Mouse (Mus musculus): ENCODE measurements around the gene Gpatch8. TPM values are rescaled to one million over a fixed set of nuclear protein-coding genes. Genes with fewer than 3 reads are reported as not detected.
"Not testable (repeated sequence)": the region's sequence is repeated elsewhere in the genome, so short reads cannot be mapped to it uniquely, and the experiment has no call there.

Gene Gpatch8
- total and polyA plus RNA-seq, 3 experiments = 17.9 to 29.7 (median 25.8) TPM

GRCm38 (mm10) chr11:102565741-102566140 lies 9.5 kb upstream of the Gpatch8 start:
- no peaks in the 10 kb centered on the region for H3K9me3 ChIP-seq (replicated peaks; ENCODE audit: insufficient read depth, low read length)
- H3K27ac ChIP-seq (ENCODE audit: control insufficient read depth, low read depth, low read length) = peak overlapping the region; percentile 98
- peak overlapping the region; percentile 84 for H3K9ac ChIP-seq (ENCODE audit: control insufficient read depth, low read depth, low read length, poor library complexity, severe bottlenecking)
- DNase-seq (ENCODE audit: low read depth, low spot score) = peak; percentile 80
- H3K4me3 ChIP-seq (ENCODE audit: control insufficient read depth in 1 of 2, insufficient read depth in 1 of 2, low read depth in 2 of 2, low read length in 2 of 2) = peak overlapping the region; percentile 53 to 61
- H3K4me1 ChIP-seq (ENCODE audit: control insufficient read depth in 1 of 2, insufficient read depth in 2 of 2, low read length in 2 of 2) = peaks cover 15 to 21% of the 10 kb centered on the region in 2 experiments
- peaks cover 2% of the 10 kb centered on the region; the same call in 1 of the 2 replicates for H3K79me2 ChIP-seq (ENCODE audit: control insufficient read depth, insufficient read depth, low read length, poor library complexity)
- peaks cover 0 to 25% of the 10 kb centered on the region in 2 experiments; a peak in 2 of 4 replicates for H3K36me3 ChIP-seq (ENCODE audit: control insufficient read depth in 1 of 2, insufficient read depth in 2 of 2, low read length in 2 of 2)
- H3K27me3 ChIP-seq (ENCODE audit: control insufficient read depth in 1 of 2, insufficient read depth in 2 of 2, low read length in 2 of 2) = no peaks in the 10 kb centered on the region
- TF ChIP-seq RAD21 (IDR thresholded peaks at IDR 0.05; ENCODE audit: low read depth, low read length) = no peak
- peak; percentile 12; the same call in 1 of the 2 replicates for TF ChIP-seq MAX (IDR thresholded peaks at IDR 0.05; ENCODE audit: low read length)
- peak; percentile 76; the same call in 1 of the 2 replicates for TF ChIP-seq JUND (IDR thresholded peaks at IDR 0.05; ENCODE audit: low read depth, low read length)
- peak in 1 of 2 experiments; percentile 5; a peak in 1 of 4 replicates for TF ChIP-seq POLR2A (IDR thresholded peaks at IDR 0.05; ENCODE audit: control insufficient read depth in 1 of 2, insufficient read depth in 1 of 2, low read depth in 1 of 2, low read length in 2 of 2, poor library complexity in 1 of 2)
- TF ChIP-seq UBTF (IDR thresholded peaks at IDR 0.05; ENCODE audit: borderline replicate concordance, insufficient read depth, low read depth, low read length) = no peak

DNA sequence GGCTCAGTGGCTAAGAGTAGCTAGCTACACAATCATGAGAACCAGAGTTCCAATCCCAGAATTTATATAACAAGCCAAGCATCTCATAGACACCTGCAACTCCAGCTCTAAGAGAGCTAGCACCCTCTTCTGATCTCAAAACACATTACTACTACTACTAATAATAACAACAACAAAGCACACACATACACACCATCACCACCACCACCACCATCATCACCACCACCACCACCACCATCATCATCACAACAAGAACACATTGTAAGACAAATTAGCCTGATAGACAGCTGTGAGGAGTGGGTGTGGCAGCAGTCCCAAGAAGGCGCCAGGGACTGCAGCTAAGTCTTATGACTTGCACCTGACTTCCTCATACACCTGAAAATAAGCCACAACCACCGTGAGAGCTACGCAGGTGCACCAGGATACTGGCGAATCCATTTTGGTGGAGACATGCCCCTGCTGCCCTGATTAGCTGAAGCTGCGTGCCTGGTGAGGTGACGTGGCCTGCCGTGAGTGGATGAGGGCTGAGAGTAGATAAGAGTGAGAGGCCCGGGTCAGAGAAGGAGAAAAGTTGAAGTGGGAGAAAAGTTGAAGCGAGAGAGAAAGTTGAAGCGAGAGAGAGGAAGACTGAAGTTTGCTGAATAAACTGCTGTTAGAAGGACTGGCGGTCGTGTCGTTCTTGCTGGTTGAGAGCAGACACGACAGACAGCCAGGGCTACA lies 8.9 kb upstream of the Gpatch8 start:
- peak; percentile 85 for DNase-seq (ENCODE audit: low read depth, low spot score)
- peaks cover 15 to 21% of the 10 kb centered on the region in 2 experiments for H3K4me1 ChIP-seq (ENCODE audit: control insufficient read depth in 1 of 2, insufficient read depth in 2 of 2, low read length in 2 of 2)
- peak overlapping the region; percentile 53 to 61 for H3K4me3 ChIP-seq (ENCODE audit: control insufficient read depth in 1 of 2, insufficient read depth in 1 of 2, low read depth in 2 of 2, low read length in 2 of 2)
- H3K9ac ChIP-seq (ENCODE audit: control insufficient read depth, low read depth, low read length, poor library complexity, severe bottlenecking) = peak overlapping the region; percentile 84
- not testable (repeated sequence) for H3K27me3 ChIP-seq (ENCODE audit: control insufficient read depth in 1 of 2, insufficient read depth in 2 of 2, low read length in 2 of 2); H3K9me3 ChIP-seq (replicated peaks; ENCODE audit: insufficient read depth, low read length); H3K79me2 ChIP-seq (ENCODE audit: control insufficient read depth, insufficient read depth, low read length, poor library complexity)
- H3K27ac ChIP-seq (ENCODE audit: control insufficient read depth, low read depth, low read length) = peak overlapping the region; percentile 98
- TF ChIP-seq SIN3A (IDR thresholded peaks at IDR 0.05; ENCODE audit: low read length) (peak; percentile 28; the same call in 1 of the 2 replicates), HCFC1 (IDR thresholded peaks at IDR 0.05; ENCODE audit: low read depth, low read length) (peak; percentile 65), TCF12 (IDR thresholded peaks at IDR 0.05; ENCODE audit: low read depth, low read length) (peak; percentile 54), ZMIZ1 (IDR thresholded peaks at IDR 0.05; ENCODE audit: low read depth, low read length) (peak; percentile 92), POLR2A (IDR thresholded peaks at IDR 0.05; ENCODE audit: control insufficient read depth in 1 of 2, insufficient read depth in 1 of 2, low read depth in 1 of 2, low read length in 2 of 2, poor library complexity in 1 of 2) (peak in 1 of 2 experiments; percentile 93; a peak in 2 of 4 replicates), GATA1 (IDR thresholded peaks at IDR 0.05; ENCODE audit: low read depth, low read length) (peak; percentile 74), POLR2AphosphoS2 (IDR thresholded peaks at IDR 0.05; ENCODE audit: low read length) (peak; percentile 75), NRF1 (IDR thresholded peaks at IDR 0.05; ENCODE audit: insufficient read depth, low read depth, low read length, poor library complexity, severe bottlenecking) (peak; percentile 42; the same call in 1 of the 2 replicates), ETS1 (IDR thresholded peaks at IDR 0.05; ENCODE audit: low read depth, low read length) (peak; percentile 49; the same call in 1 of the 2 replicates), EP300 (IDR thresholded peaks at IDR 0.05; ENCODE audit: low read depth in 1 of 2, low read length in 2 of 2) (peak in 1 of 2 experiments; percentile 35; a peak in 1 of 4 replicates), TBP (IDR thresholded peaks at IDR 0.05; ENCODE audit: low read depth, low read length) (peak; percentile 91), MAX (IDR thresholded peaks at IDR 0.05; ENCODE audit: low read length) (peak; percentile 17; the same call in 1 of the 2 replicates), NELFE (IDR thresholded peaks at IDR 0.05; ENCODE audit: low read depth, low read length) (peak; percentile 79), MXI1 (IDR thresholded peaks at IDR 0.05; ENCODE audit: low read depth, low read length) (0 out of 2 replicates have a peak, but pooled peaks have one; percentile 4)
- peaks cover 0 to 25% of the 10 kb centered on the region in 2 experiments; a peak in 2 of 4 replicates for H3K36me3 ChIP-seq (ENCODE audit: control insufficient read depth in 1 of 2, insufficient read depth in 2 of 2, low read length in 2 of 2)
